Mouse (Mus musculus) neural tube, embryonic 11.5 days (tissue): ENCODE measurements at regions not wholly inside any gene's neighbourhood (a gene's known extent, or its start where the extent isn't known, plus 50 kb on each side); places are given as distances from the start of the nearest gene placed in this dataset.

Experiments used
- ATAC-seq: fragments of 200-750 bp; cut with Nextera tagmentation; 2 replicates; pipeline ENCODE4 v1.8.0; 2017; ENCODE audit warnings: moderate number of reproducible peaks, mild to moderate bottlenecking, moderate TSS enrichment, moderate library complexity; ENCODE audit not compliant: insufficient read depth, low FRiP score, low TSS enrichment
- DNase-seq: peaks from one replicate; pipeline ENCODE4 v3.0.0-alpha.2; 2015; ENCODE audit warnings: low spot score
- H3K27ac ChIP-seq: fragments of 300-500 bp; sonication (generic); 2 replicates; pipeline ENCODE4 v1.5.1; 2014; ENCODE audit warnings: low read depth, mild to moderate bottlenecking, low read length
- H3K27me3 ChIP-seq: fragments of 300-500 bp; sonication (generic); 2 replicates; pipeline ENCODE4 v1.6.1; 2014; ENCODE audit warnings: mild to moderate bottlenecking, low read length, mixed read lengths; ENCODE audit not compliant: control insufficient read depth, insufficient read depth
- H3K36me3 ChIP-seq: fragments of 300-500 bp; sonication (generic); 2 replicates; pipeline ENCODE4 v1.6.1; 2014; ENCODE audit warnings: mild to moderate bottlenecking, low read length, moderate library complexity, mixed read lengths; ENCODE audit not compliant: control insufficient read depth, insufficient read depth
- H3K4me1 ChIP-seq: fragments of 300-500 bp; sonication (generic); 2 replicates; pipeline ENCODE4 v1.6.1; 2014; ENCODE audit warnings: low read length, mixed read lengths; ENCODE audit not compliant: control insufficient read depth, insufficient read depth
- H3K4me2 ChIP-seq: fragments of 300-500 bp; sonication (generic); 2 replicates; pipeline ENCODE4 v1.6.1; 2014; ENCODE audit warnings: low read depth, mild to moderate bottlenecking, moderate library complexity
- H3K4me3 ChIP-seq: fragments of 300-500 bp; sonication (generic); 2 replicates; pipeline ENCODE4 v1.5.1; 2014; ENCODE audit warnings: low read depth, low read length
- H3K9ac ChIP-seq: fragments of 300-500 bp; sonication (generic); 2 replicates; pipeline ENCODE4 v1.6.1; 2014; ENCODE audit warnings: mild to moderate bottlenecking, low read length
- H3K9me3 ChIP-seq: fragments of 300-500 bp; sonication (generic); 2 replicates; pipeline ENCODE4 v1.6.1; 2016; ENCODE audit warnings: low read length; ENCODE audit not compliant: control insufficient read depth
- whole genome bisulfite sequencing: fragments of 180-500 bp; shearing (Covaris S2); extraction: QIAGEN DNeasy Blood & Tissue Kit; methylation state at CpG from one replicate; pipeline ENCODE4 v1.1.7; 2014; 5-methylcytosine and 5-hydroxymethylcytosine counted together

DNA sequence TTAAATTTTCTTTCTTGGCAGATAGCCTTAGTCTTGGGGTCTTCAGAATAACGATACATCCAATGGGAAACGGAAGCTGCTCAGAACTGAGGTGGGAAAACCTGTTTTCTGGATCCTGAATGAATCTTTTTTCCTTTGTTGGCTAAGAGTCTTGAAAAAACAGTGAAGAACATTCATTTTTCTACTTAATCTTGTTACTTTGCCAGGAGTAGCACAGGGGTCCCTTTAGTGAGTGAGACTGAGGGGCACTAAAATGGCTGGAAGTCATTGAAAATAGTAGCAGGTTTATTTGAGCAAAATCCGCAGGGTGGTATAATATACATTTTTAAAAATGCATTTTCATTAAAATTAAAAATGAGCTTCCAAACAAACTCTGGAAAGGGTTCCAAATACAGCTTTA is 442.8 kb downstream of the Gm43517 start:
- Histone ChIP-seq H3K36me3 (no peaks in the 10 kb centered on the region), H3K9me3 (no peaks in the 10 kb centered on the region), H3K27me3 (no peaks in the 10 kb centered on the region), H3K4me2 (no peak overlapping the region), H3K9ac (no peak overlapping the region), H3K4me3 (no peak overlapping the region), H3K4me1 (no peaks in the 10 kb centered on the region), H3K27ac (no peak overlapping the region)
- DNase-seq: no peak
- ATAC-seq: no peak
- WGBS: 92% methylated on average over 3 of the region's 3 CpGs

DNA sequence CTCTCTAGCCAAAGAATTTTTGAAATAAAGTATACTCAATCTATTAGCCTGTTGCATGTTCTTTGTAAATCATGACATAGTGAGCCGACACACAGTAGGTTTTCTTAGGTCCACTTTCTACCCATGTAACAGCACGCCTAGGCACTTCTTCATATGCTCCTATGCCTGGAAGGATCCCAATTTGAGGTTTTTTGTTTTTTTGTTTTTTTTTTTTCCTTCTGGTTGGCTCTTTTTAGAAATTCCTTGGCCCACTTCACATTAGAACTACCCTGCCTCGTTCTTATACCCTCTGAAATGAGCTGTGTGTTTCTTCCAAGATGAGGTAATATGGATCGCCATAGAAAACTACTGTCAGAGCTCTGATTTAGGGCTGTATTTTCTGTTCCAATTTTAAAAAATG is 443.6 kb downstream of the Gm43517 start:
- no peaks in the 10 kb centered on the region for H3K9me3 ChIP-seq
- H3K4me2 ChIP-seq: no peak overlapping the region
- DNase-seq (no peak), ATAC-seq (no peak)
- no peaks in the 10 kb centered on the region for H3K36me3 ChIP-seq
- no peak overlapping the region for H3K9ac ChIP-seq
- H3K27ac ChIP-seq: no peak overlapping the region
- H3K27me3 ChIP-seq: no peaks in the 10 kb centered on the region
- WGBS: 86% methylated on average over 4 of the region's 4 CpGs
- H3K4me3 ChIP-seq: no peak overlapping the region
- H3K4me1 ChIP-seq: no peaks in the 10 kb centered on the region

DNA sequence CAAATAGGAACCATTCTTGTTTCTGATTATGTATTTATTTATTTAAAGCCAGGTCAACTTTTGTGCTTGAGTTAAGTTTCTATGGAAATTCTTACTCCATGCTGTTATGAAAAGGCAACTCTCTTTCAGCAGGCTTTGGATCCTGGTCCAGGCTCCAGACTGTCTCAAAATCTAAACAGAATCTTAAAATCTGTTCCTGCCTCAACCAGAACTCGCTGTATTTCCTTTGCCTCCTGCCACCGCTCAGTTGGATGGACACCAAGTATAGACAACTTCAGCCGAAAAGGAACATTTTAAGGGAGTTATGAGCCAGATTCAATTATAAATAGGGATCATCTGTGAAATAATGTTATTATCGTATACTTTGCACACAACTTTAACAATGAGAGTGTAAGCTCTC is 445.7 kb downstream of the Gm43517 start:
- DNase-seq (no peak), ATAC-seq (no peak)
- Histone ChIP-seq H3K4me3 (no peak overlapping the region), H3K4me1 (no peaks in the 10 kb centered on the region), H3K9me3 (no peaks in the 10 kb centered on the region), H3K27me3 (no peaks in the 10 kb centered on the region), H3K27ac (no peak overlapping the region), H3K36me3 (no peaks in the 10 kb centered on the region), H3K4me2 (no peak overlapping the region), H3K9ac (no peak overlapping the region)
- 96% methylated on average over 4 of the region's 4 CpGs for WGBS

DNA sequence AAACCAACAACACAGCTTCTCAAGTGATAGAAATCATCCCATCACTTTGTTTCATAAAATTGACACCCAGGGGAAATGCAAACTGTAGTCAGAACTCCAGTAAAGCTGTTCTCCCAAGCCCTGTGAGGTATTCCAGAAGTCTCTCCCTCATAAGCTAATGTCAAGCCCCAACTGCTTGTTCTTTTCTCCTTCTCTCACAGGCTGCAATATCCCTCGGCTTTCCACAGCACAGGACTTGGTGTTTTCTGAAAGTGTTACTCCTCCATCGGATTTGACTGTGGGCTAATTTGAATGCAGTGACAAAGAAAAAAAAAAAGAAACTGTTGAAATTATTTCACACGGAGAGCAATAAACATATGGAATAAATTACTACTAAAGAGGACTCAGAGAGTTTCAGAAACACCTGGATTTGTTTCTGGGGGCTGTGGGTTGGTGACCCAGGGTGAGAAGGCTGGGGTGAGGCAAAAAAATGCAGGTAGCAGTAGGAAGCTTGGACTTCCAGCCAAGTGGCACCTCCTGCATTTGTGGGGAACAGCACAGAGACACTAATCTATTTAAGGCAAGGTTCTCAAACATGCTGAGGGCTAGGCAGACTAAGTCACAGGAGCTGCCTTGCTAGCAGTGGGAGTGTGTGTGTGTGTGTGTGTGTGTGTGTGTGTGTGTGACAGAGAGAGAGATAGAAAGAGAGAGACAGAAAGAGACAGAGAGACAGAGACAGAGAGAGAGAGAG is 447.3 kb downstream of the Gm43517 start:
- no peak overlapping the region for H3K4me3 ChIP-seq
- ATAC-seq (no peak), DNase-seq (no peak)
- no peaks in the 10 kb centered on the region for H3K27me3 ChIP-seq
- no peak overlapping the region for H3K27ac ChIP-seq
- H3K4me1 ChIP-seq: no peaks in the 10 kb centered on the region
- no peak overlapping the region for H3K9ac ChIP-seq
- no peaks in the 10 kb centered on the region for H3K9me3 ChIP-seq
- H3K4me2 ChIP-seq: no peak overlapping the region
- H3K36me3 ChIP-seq: no peaks in the 10 kb centered on the region
- WGBS: 64% methylated on average over 3 of the region's 3 CpGs

DNA sequence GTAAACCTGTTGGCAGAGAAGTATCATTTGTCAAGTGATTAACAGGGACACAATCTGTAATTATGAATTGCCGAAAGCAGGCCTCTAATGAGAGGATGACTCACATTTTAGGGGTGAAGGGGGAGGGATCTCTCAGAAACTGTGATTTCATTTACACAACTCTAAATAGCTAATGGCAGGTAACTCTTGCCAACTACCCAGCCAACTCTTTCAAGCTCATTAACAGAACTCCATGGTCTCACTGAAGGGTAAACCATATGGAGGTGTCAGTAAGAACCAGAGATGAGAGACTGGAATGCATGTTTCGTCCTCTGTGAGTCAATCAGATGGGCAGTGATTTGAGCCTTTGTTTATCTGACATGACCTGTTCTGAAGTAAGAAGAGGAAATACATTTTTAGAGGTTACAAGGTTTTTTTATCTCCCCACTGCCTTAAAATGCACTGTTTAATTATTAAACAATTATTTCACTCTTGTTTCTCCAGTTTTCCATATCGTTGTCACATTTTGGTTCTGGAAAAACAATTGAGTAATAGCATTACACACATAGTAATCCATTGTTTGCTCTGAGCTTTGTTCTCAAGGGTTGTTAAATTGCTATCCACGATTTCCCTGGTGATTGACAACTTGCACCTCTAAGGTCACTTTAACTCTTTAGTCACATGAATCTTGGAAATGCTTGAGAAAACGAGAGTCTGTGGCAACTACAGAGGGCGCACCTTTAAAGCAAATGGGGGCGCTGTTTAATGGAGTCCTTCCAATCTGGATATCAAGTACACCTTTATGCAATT is 451.5 kb downstream of the Gm43517 start:
- Histone ChIP-seq H3K4me3 (no peak overlapping the region), H3K36me3 (no peaks in the 10 kb centered on the region), H3K4me1 (no peaks in the 10 kb centered on the region), H3K27me3 (no peaks in the 10 kb centered on the region), H3K9ac (no peak overlapping the region), H3K9me3 (no peaks in the 10 kb centered on the region), H3K4me2 (no peak overlapping the region), H3K27ac (no peak overlapping the region)
- ATAC-seq: no peak
- WGBS: 65% methylated on average over 7 of the region's 7 CpGs
- DNase-seq: no peak

DNA sequence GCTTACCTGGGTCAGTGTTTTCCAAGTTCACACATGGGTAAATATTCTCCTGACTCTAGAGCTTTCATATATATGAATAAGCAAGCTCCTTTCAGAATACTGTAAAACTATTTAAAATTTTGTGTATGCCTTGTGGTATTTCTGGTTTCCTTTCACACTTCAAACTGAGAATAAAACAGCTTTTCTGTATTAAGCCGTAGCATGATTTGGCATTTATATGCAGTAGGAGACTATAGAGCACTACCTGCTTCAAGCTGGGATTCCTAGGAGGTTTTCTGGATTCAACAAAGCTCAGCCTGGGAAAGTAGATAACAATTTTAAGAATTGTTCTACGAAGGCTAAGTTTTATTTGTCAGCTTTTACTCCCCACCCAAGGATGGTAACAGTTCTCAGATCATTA is 500.5 kb downstream of the Gm43517 start:
- Histone ChIP-seq H3K9me3 (no peaks in the 10 kb centered on the region), H3K9ac (no peak overlapping the region), H3K4me3 (no peak overlapping the region), H3K36me3 (no peaks in the 10 kb centered on the region), H3K4me2 (no peak overlapping the region), H3K27ac (no peak overlapping the region), H3K4me1 (no peaks in the 10 kb centered on the region), H3K27me3 (no peaks in the 10 kb centered on the region)
- no peak for ATAC-seq
- DNase-seq: no peak
- 79% methylated on average over 2 of the region's 2 CpGs for WGBS

DNA sequence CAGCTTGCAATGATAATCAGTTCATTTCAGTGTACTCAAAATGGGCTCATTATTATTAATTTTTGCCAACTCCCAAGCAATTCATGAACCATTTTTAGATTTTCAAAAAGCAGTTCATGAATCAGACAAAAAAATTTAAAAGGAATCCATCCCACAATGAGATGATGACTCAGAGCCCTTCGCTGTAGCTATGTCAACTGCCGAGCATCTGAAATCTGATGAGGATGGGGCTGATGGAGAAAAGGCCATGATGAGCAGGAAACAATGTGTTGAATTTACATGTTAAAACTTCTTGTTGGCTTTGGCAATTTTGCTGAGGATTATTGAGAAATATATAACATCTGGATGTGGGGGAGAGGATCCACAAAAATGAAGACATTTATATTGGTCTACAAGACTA is 502.3 kb downstream of the Gm43517 start:
- H3K4me1 ChIP-seq: no peaks in the 10 kb centered on the region
- DNase-seq: no peak
- 93% methylated on average over 2 of the region's 2 CpGs for WGBS
- H3K27me3 ChIP-seq: no peaks in the 10 kb centered on the region
- H3K27ac ChIP-seq: no peak overlapping the region
- no peak for ATAC-seq
- no peak overlapping the region for H3K4me2 ChIP-seq
- H3K36me3 ChIP-seq: no peaks in the 10 kb centered on the region
- no peak overlapping the region for H3K4me3 ChIP-seq
- H3K9me3 ChIP-seq: no peaks in the 10 kb centered on the region
- no peak overlapping the region for H3K9ac ChIP-seq

DNA sequence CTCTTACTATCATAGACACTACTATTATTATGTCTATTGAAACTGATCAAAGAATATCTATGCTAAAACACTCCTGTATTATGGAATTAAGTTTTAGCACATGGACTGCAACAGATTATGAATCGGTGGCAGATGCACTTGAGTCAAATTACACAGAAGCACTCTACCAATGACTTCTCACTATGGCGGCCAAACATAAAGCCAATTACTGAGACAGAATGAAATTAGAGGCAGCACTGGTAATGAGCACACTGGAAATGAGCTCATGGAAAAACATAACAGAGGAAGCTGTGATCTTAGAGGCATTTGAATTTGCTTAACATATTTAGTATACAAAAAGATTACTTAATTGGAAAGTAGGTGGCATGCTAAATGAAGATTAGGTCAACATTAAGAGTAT is 512.8 kb downstream of the Gm43517 start:
- Histone ChIP-seq H3K27ac (no peak overlapping the region), H3K4me3 (no peak overlapping the region), H3K4me2 (no peak overlapping the region), H3K27me3 (no peaks in the 10 kb centered on the region), H3K4me1 (no peaks in the 10 kb centered on the region), H3K9ac (no peak overlapping the region), H3K9me3 (no peaks in the 10 kb centered on the region), H3K36me3 (no peaks in the 10 kb centered on the region)
- WGBS: 94% methylated on average over 2 of the region's 2 CpGs
- DNase-seq (no peak), ATAC-seq (no peak)

DNA sequence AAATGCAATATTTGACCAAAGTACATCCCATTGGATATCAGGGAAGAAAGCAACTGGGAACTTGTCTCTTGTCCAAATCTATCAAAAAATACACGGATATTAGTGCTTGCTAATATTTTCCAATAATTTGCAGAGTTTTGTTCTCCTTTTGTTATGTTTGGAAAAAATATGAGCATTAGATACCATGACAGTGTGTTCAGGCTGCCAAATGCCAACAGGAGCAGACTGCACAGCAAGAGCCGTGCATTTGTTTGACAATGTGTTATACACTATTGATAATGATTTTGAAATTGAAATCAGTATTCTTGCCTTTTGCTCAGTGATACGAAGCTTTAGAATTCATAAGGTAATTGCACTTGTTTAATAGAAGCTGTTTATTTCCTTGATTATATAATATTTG is 530.7 kb downstream of the Gm43517 start:
- Histone ChIP-seq H3K27me3 (no peaks in the 10 kb centered on the region), H3K36me3 (no peaks in the 10 kb centered on the region), H3K4me2 (no peak overlapping the region), H3K27ac (no peak overlapping the region), H3K9ac (no peak overlapping the region), H3K9me3 (no peaks in the 10 kb centered on the region), H3K4me3 (no peak overlapping the region), H3K4me1 (no peaks in the 10 kb centered on the region)
- DNase-seq (no peak), ATAC-seq (no peak)
- 92% methylated on average over 3 of the region's 3 CpGs for WGBS
